Mouse (Mus musculus) gastrocnemius, postnatal 25 days (tissue): ENCODE data around the gene Snrnp25. TPM values are rescaled to one million over a fixed set of nuclear protein-coding genes. Genes with fewer than 3 reads are reported as not detected.
A peak's percentile ranks its signal among the peaks of the same experiment; 100 is the strongest.

Experiments
- DNase-seq: peaks from one replicate; pipeline ENCODE4 v3.0.0; 2022
- total RNA-seq, 2 experiments: library from RNA; stranded (reverse); gene quantifications; 1 replicate in 1 of 2; 2 replicates in 1 of 2; pipeline ENCODE4 v1.2.3; 2021

Snrnp25 gene
- total RNA-seq, 2 experiments from 2014 or later = 6.7 to 9.1 TPM

DNA sequence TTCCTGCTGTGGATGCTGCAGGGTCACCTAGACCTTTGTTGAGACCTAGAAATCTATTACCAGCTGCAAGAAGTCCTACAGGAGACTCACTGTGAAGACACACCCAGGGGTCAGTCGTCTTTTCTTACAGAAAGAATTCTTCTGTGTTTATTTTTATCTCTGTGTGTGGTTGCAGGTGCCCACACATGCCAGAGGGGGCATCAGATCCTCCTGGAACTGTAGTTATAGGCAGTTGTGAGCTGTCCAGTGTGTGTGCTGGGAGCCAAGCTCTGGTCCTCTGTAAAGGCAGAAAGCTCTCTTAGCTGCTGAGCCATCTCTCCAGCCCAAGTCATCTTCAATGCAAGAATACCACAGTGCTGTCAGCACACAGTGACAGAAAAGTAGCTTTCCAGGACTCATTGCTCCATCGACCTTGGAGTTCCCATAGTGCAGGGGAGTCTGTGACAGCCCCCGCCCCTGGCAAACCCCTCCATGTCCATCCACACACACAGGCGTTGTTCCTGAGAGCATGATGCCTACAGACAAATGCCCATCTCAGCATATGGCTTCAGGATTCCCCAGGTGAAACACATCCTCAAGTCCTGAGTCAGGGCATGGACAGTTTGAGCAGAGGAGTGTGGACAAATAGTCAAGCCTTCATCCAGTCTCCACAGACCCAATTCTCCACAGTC is 18.2 kb downstream of the Snrnp25 start:
- DNase-seq = no peak

DNA sequence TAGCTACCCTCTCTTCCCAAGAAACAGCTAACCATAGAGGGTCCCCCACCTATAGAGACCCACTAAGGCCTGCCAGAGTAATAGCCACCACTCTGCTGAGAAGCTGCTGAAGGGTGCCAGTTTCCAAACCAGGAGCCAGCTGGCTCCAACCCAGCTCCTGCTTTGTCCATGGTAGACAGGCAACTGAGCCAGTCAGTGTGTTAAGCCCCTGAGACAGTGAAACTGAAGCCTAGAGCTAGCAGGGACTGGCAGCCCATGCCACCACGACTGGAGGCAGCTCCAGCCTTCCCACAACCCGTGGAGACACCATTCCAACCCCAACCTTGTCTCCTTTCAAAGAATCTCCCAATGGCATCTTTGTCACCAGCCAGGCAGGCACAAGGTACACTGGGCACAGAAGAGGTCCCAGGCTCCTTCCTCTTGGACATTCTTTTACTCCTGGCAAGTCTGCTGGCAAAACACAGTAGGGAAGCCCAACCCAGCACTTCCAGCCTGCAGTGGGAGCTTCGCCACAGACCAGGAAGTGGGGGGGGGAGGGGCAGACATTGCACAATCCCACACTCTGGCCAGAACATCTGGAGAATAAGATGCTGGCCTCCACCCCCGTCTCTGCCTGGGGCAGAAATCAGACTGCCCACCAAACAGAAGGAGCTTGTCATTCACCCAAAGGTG is 19.4 kb downstream of the Snrnp25 start:
- DNase-seq = peak; percentile 89

DNA sequence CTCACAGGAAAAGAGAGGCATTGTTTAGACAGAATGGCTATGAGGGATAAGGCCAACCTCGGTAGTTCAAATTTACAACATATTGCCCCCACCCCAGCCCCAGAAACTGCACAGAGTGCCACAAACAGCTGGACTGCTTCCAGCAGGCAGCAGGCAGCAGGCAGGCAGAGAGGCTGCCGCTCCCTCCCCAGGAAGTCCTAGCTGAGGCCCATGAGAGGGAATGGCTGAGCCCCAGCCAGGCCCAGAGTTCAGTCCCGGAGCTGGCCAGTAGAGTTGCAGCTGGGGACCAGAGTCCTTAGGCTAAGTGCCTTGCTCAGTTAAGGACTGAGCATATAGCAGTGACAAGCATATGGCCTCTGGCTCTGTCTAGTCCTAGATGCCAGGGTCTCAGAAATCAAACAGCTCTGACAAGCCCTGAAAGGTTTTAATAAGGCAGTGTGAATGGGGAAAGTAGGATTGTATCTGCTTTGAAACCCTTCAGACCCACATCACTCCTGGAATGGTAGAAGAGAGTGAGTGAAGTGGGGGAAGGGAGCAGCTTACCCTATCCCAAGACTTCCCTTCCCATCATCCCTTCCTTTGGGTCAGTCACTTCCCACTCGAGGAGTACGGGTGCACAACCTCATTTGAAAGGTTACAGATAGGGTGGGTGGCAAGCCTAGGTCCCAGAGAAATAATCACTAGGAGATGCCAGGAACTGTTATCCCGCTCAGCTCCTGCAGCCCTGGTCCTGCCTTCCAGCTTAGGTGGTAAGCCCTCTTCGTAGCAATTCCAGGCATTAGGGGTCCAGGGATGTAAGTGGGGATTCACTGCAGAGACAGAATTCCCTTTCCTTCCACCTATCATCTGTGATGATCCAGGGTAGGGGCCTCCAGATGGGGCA is 20.2 kb downstream of the Snrnp25 start:
- peak; percentile 56 for DNase-seq

DNA sequence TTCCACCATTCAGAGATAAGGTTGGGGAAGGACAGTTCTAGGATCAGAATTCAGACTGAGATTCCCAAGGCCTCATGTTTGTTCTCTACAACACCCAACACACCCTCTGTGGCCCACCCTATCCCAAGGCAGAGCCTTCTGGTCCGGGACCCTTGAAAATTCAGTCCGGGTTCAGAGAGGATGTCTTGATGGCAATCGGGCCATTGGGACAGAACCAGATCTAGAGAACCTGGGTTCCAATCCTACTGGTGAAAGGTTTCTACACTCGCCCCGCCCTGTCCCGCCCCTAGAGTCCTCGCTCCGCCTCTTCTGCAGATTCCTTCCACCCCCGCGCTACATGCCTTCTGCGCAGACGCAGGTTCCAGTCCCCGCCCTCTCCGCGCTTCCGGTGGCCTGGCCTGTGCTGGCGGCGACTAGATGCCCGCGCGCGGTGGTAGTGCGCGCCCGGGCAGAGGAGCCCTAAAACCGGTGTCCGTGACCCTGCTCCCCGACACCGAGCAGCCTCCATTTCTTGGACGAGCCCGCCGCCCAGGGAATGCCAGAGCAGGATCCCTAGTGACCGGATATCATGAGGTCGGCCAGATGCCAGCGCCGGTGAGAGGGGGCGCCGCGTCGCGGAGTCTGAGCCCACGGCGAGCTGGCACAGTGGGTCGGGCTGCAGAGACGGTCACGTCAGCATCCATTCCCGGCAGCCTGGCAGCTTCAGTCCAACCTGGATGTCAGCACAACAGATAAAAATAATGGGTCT is 21.1 kb downstream of the Snrnp25 start, which contains the start of gene Mpg:
Gene Mpg, plus strand, starts transcription at position 382 of the 748 bp plus-strand sequence.
- peak; percentile 85 for DNase-seq

DNA sequence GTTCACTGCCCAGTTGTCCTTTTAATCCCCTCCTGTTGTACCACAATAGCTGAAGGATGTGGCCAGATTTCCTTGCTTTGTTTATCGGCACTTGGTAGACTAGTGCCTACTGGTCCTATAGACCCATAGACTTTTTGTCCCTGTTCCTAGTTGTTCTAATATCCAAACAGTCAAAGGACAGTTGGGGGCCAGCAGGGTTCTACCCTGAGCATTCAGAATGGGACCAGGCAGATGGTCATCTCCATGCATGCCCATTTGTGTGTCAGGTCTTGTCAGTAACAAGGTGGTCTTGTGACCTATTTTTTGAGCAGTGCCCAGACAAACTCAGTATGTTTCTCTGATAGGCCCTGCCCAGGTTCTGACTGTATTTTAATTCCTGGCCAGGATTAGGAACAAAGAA is 21.8 kb downstream of the Snrnp25 start:
- no peak for DNase-seq

DNA sequence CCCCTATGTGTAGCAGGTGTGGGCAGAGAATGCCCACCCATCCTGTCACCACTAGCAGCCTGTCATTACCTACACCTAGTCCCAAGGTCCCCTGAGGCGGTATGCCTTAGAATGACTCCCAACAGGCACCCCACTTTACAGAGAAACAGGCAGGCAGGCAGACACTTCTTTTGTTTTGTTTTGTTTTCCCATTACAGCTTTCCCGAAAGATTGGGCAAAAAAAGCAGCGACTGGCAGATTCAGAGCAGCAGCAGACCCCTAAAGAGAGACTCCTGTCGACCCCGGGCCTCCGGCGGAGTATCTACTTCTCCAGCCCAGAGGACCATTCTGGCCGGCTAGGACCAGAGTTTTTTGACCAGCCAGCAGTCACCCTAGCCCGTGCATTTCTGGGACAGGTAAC is 22.3 kb downstream of the Snrnp25 start:
- DNase-seq = no peak

DNA sequence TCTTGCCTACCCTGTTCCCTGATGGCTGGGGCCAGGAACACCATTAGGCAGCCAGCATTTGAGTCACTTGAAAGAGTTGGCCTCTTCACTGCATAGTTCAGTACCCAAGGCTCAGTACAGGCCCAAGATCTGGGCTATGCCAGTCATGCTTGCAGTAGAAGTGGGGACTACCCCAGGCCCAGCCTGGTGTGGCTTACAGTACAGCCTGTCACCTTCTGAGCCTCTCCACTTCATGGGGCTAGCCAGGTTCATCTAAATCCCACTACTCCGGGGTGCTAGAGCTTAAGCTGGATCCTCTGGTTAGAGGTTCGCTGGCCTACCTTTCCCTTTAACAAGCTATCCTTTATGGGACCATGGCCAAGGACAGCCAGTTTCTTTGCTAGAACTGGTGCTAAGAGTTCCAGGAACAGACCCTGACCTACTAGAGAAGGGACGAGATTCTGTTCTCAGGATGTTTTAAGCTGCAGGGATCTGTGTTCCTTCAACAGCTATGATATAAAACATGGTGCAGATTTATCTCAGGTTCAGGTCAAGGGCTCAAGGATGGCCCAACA is 23.2 kb downstream of the Snrnp25 start:
- no peak for DNase-seq

DNA sequence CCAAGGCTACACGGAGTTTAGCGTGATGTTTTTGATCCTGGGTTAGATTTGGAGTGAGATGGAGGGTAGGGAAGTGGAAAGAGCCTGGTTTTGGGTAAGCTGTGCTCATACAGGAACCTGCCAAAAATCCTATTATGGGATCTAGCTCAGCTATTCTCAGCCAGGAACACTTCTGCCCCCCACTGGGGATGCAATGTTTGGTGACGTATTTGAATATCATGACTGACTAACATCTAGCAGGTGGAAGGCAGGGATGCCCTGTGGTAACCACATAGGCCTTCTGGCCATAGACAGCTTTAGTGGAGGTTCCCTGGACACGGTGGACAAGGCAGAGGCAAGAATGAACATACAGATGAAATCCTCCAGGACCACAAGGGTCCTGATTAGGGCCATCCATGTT is 25.0 kb downstream of the Snrnp25 start:
- DNase-seq = no peak

DNA sequence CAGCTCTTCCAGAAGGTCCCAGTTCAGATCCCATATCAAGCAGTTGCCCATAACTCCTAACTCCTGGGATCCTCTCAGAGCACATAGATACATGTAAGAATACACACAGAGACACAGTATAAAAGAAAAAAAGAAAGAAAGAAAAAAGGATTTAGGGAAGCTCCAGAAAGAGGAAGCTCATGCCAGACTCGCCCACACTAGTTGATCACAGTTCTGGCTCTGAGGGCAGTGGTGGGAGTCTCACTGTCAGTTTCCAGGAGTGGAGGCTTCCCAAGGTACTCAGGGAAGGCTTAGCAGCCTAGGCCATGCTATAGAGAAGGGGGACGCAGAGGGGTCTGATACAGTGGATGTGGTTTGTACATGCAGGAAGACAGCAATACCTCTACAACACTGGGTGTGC is 25.9 kb downstream of the Snrnp25 start:
- DNase-seq = no peak

DNA sequence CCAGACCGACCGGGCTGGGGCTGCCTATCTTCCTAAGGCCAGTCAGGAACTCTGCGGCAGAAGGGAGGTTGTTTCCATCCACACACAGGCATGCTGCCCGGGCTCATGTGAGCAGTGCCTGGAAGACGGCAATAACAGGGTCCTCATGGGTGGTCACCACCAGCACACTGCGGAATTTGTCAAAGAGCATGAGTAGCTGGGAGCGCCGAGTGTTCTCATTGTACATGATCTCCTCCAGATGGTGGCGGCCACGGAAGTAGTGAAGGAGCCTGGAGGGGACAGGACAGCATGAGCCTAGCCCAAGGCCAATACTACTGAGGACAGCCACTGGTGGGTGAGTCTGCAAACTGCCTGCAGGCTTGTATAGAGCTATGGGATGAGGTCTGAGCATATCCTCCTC is 27.6 kb downstream of the Snrnp25 start:
- no peak for DNase-seq

DNA sequence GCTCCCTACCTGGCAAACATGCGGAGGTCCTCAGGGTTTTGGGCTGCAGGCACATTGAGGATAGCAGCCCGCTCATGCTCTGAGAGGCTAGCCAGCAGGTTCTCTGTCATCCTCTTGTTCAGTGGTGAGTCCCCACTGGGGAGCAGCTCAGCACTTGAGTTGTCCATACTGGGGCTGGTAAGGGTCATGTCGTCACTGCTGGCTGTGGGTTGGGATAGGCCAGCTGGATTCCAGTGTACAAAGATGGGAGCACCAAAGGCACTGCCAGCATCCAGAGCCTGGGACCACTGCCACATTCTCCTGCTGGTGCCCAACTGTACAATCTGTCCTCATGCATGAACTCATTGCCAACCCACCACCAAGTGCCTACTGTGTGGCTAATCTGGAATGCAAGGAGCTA is 28.7 kb downstream of the Snrnp25 start:
- no peak for DNase-seq

DNA sequence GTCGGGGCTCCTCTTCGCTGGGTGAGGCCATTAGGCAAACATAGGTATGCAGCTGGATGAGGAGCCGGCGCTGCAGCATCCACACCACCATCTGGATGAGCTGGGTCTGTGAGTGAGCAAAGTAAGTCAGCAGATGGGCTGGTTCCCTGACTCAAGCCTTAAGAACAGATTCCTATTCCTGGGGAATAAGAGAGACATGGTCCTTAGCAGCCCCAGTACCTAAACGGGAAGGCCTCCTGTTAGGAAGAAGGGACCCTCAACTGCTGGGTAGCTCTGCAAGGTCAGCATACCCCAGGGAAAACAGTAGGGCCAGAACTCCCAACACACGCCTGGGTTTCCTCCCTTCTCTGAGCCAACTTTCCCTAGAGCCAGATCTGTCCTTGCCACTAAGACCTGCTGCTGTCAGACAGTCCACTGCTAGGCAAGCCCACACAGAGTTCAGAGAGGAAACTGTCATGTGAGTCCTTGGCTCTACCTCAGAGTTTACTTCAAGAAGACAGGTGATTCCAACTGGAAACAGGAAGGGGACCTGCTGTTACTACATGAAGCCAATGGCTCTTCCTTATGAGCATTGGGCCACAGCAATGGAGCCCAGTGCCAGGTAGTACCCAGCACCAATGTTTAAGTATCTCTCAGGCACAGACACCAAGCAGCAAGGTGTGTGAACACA is 29.7 kb downstream of the Snrnp25 start:
- DNase-seq = no peak

DNA sequence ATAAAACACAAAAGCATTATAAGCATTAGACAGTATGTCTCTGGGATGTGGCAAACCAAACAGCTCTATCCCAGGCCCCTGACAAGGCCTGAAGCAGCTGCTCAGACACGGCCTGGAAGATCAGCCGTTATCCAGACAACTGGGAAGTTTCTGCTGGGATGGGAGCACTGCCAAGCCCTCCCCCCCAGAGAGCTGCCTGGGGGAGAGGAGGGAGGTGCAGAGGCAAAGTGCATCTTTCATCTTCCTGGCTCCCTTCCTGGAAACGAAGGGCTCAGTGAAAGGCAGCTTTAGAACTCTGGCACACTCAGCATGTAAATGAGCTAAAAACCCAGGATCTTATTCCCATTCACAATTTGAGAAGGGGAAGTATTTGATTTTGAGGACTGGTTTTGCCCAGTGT is 30.4 kb downstream of the Snrnp25 start:
- peak; percentile 83 for DNase-seq

DNA sequence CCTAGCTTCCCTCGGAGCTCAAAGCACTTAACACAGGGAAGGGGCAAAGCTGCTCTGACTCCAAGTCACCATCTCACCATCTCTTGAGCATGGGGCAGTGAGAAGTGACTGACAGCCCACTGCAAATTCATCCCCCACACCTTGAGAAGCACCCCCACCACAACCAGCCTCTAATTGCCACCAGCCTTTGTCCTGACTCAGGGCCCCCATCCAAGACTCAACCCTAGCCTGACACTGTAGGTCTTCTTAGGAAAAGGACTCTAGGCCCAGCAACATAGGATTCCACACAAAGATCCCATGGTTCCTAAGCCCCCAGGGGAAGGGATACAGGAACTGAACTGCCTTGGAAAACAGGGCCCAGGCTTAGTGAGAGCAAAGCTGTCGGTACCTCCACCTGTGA is 30.9 kb downstream of the Snrnp25 start:
- no peak for DNase-seq

DNA sequence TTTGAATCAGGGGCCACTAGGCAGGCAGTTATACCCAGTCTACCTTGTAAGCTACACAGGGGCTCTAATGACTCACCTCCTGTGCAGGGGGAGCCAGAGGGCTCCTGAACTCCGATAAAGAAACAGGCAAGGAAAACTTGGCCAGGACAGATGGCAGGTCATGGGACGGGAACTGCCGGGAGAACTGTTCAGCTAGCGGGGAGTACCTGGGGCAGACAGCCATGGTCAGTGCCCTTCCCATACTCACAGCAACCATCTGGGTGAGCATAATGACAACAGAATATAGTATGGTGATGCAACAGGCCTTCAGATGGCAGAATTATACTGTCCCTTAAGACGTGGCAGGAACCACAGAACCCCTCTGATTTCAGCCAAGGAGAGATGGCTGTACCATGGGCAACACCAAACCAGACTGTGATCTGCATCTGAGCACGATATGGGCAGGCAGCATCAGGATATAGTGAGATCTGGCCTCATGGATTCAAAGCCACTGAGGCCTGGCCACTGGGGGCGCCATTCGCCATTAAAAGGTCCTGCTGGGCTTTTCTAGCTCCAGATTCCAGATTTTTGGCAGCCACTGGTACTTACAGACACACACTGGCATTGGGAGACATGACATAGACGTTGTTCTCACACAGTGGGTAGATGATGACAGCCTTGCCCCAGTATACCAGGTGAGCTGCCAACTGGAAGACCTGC is 31.6 kb downstream of the Snrnp25 start:
- DNase-seq = no peak

DNA sequence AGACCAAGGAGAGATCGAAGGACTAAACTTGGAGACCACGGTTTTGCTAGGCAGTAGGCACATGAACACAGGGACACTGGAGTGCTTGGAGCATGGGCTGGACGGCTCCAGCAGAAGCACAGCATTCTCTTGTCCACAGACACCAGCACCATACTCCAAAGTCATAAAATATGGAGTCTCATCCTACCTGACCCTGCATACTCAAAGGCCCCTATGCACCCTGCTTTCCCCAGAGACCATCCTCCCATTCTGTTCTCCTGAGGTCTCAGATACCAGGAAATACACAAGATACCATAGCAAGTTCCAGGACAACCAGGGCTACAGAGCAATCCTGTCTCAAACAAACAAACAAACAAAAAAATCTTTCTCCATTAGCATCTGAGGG is 32.2 kb downstream of the Snrnp25 start:
- no peak for DNase-seq

DNA sequence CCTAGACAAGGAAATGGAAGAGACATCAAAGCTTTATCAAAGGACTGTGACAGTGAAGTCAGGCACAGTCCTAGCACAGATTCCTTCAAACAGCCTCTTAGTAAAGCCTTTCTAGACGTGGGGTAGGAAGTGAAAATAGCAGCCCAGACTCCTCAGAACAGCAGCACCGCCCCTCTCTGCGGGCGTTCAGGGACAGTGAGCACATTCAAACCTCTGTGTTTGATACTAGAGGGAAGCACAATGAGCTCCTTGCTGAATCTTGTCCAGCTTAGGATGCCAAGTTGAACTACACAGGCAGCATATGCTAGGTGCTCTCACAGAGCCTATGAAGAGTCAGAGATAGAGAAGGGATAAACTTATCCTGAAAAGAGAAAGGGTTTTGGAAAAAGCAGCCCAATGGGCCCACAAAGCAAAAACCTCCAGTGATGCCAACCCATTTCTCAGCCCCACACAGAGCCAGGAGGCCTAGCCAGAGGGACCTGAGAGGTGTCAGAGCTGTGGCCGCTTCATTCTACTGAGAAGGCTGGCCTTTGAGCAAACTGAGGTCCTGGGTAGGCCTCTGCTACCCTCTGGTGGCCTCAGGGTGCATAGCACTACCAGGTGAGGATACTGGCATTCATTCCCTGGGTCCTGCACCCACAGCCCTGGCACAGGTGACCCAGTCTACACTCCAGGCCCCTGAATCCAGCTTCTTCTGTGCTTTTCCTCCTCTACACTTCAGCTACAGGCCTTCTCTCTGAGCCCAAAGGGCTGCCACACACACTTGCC is 33.1 kb downstream of the Snrnp25 start:
- peak; percentile 51 for DNase-seq

DNA sequence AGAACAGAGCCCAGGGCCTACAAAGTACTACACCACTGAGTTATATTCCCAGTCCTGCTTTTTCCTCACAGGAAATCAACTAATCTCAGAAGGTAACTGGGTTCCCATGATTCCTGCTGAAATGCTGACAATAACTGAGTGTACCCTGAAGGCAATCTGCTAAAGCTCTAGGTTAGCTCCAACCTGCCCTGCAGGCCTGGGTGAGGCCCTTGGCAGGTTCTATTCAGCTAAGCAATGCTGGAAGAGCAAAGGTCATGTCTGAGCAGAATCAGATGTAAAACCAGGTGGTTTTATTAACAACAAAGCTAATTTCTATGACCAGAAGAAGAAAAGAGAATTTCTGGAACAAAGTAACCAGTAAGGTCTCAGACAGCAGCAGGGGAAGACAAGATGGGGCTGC is 36.2 kb downstream of the Snrnp25 start:
- DNase-seq = no peak

DNA sequence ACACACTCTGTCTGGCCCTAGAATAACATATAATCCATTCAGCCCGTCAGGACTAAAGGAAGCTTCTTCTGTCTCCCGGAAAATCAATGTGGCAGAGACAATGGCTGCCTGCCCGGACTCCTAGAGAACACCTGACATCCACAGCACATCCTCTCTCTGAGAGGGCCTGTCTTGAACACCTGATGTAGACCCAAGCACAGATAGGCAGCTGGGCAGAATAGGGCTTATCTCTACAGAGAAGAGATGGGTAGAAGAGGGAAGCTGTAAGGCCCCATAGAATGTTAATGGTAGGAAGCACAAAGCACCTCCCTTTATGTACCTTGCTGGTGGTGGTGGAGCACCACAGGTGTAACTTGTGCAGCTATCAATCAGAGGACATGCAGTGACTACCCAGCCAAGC is 37.0 kb downstream of the Snrnp25 start:
- no peak for DNase-seq
